Mouse (Mus musculus) adrenal gland, adult 2 months (tissue): ENCODE data around the gene Hsd17b1. TPM values are rescaled to one million over a fixed set of nuclear protein-coding genes. Genes with fewer than 3 reads are reported as not detected.
A peak's percentile ranks its signal among the peaks of the same experiment; 100 is the strongest.

ENCODE experiments used
- DNase-seq: peaks from one replicate; pipeline ENCODE4 v3.0.0; 2021
- microRNA-seq, 2 experiments: library from miRNA; unstranded; fragments of <30 nt; microRNA quantifications; one replicate each; pipeline ENCODE4 v1.2.0; 2021
- polyA plus RNA-seq: library from polyadenylated mRNA; depleted of rRNA; stranded (reverse); fragments of >200 nt; gene quantifications from 2 replicates; pipeline ENCODE4 v1.2.3, GENCODE M21; 2012; rRNA removed
- total RNA-seq, 2 experiments: library from RNA; stranded (reverse); gene quantifications; 2 replicates each; pipeline ENCODE4 v1.2.3; 2021

Hsd17b1 gene
- total and polyA plus RNA-seq, 3 experiments: 1.1 to 2.5 (median 2.1) TPM

- peak; percentile 65 for DNase-seq
Observed at GRCm38 (mm10) chr11:101128996-101129577, 50.9 kb downstream of the Hsd17b1 start.

Small RNA genes lying within 50 kb of the gene (microRNA-seq; reads per million reads assigned to microRNA genes)
- 0 reads per million in 2 experiments for gene Mir6928

Other genes starting within 250 kb of the Hsd17b1 start
- 10 to 100 TPM; 60.3 to 65.3 TPM for gene Stat5b, start 227.7 kb upstream of the Hsd17b1 start, total RNA-seq
- gene Stat5b, start 227.7 kb upstream of the Hsd17b1 start, polyA plus RNA-seq: 43.8 and 53.8 TPM in 2 replicates
- 10 to 100 TPM; 27.0 to 38.0 TPM for gene Stat5a, start 219.1 kb upstream of the Hsd17b1 start, total RNA-seq
- gene Stat5a, start 219.1 kb upstream of the Hsd17b1 start, polyA plus RNA-seq: 45.1 and 51.2 TPM in 2 replicates
- 10 to 100 TPM; 76.6 to 79.4 TPM for gene Stat3, start 138.9 kb upstream of the Hsd17b1 start, total RNA-seq
- 45.4 and 54.9 TPM in 2 replicates for gene Stat3, start 138.9 kb upstream of the Hsd17b1 start, polyA plus RNA-seq
- gene Cavin1, start 107.5 kb upstream of the Hsd17b1 start, total RNA-seq: 100 to 1,000 TPM; 236 to 425 TPM
- 193 and 219 TPM in 2 replicates for gene Cavin1, start 107.5 kb upstream of the Hsd17b1 start, polyA plus RNA-seq
- gene Atp6v0a1, start 69.0 kb upstream of the Hsd17b1 start, total RNA-seq: 100 to 1,000 TPM; 116 to 159 TPM
- gene Atp6v0a1, start 69.0 kb upstream of the Hsd17b1 start, polyA plus RNA-seq: 77.9 and 98.0 TPM in 2 replicates
- 10 to 100 TPM; 38.0 to 42.5 TPM for gene Naglu, start 8.4 kb upstream of the Hsd17b1 start, total RNA-seq
- 102 and 120 TPM in 2 replicates for gene Naglu, start 8.4 kb upstream of the Hsd17b1 start, polyA plus RNA-seq
- 10 to 100 TPM; 86.9 to 90.5 TPM for gene Coasy, start 4.2 kb downstream of the Hsd17b1 start, total RNA-seq
- gene Coasy, start 4.2 kb downstream of the Hsd17b1 start, polyA plus RNA-seq: 178 and 187 TPM in 2 replicates
- gene Mlx, start 8.9 kb downstream of the Hsd17b1 start, total RNA-seq: 10 to 100 TPM; 57.8 to 72.3 TPM
- gene Mlx, start 8.9 kb downstream of the Hsd17b1 start, polyA plus RNA-seq: 36.3 and 42.4 TPM in 2 replicates
- gene Psmc3ip, start 17.0 kb downstream of the Hsd17b1 start, total RNA-seq: 1 to 10 TPM; 3.6 to 5.9 TPM
- 0.38 and 0.71 TPM in 2 replicates for gene Psmc3ip, start 17.0 kb downstream of the Hsd17b1 start, polyA plus RNA-seq
- 10 to 100 TPM; 50.7 to 50.9 TPM for gene Retreg3, start 41.5 kb downstream of the Hsd17b1 start, total RNA-seq
- 41.7 and 46.9 TPM in 2 replicates for gene Retreg3, start 41.5 kb downstream of the Hsd17b1 start, polyA plus RNA-seq
- 10 to 100 TPM; 42.9 to 43.0 TPM for gene Tubg1, start 41.5 kb downstream of the Hsd17b1 start, total RNA-seq
- 15.2 and 42.7 TPM in 2 replicates for gene Tubg1, start 41.5 kb downstream of the Hsd17b1 start, polyA plus RNA-seq
- gene Tubg2, start 77.5 kb downstream of the Hsd17b1 start, total RNA-seq: 1 to 10 TPM; 6.2 to 7.5 TPM
- 5.5 and 6.0 TPM in 2 replicates for gene Tubg2, start 77.5 kb downstream of the Hsd17b1 start, polyA plus RNA-seq
- 1 to 10 TPM; 6.8 TPM for gene Cntnap1, start 92.1 kb downstream of the Hsd17b1 start, total RNA-seq
- 9.3 and 9.4 TPM in 2 replicates for gene Cntnap1, start 92.1 kb downstream of the Hsd17b1 start, polyA plus RNA-seq
- 10 to 100 TPM; 19.4 to 39.7 TPM for gene Plekhh3, start 92.9 kb downstream of the Hsd17b1 start, total RNA-seq
- gene Plekhh3, start 92.9 kb downstream of the Hsd17b1 start, polyA plus RNA-seq: 112 and 122 TPM in 2 replicates
- under 1 TPM; 0.26 to 0.83 TPM for gene Ccr10, start 97.0 kb downstream of the Hsd17b1 start, total RNA-seq
- gene Ccr10, start 97.0 kb downstream of the Hsd17b1 start, polyA plus RNA-seq: 0.84 and 1.6 TPM in 2 replicates
- gene Ezh1, start 148.1 kb downstream of the Hsd17b1 start, total RNA-seq: 10 to 100 TPM; 31.3 to 35.0 TPM
- 17.1 and 20.1 TPM in 2 replicates for gene Ezh1, start 148.1 kb downstream of the Hsd17b1 start, polyA plus RNA-seq
- 10 to 100 TPM; 46.5 to 46.9 TPM for gene Ramp2, start 167.6 kb downstream of the Hsd17b1 start, total RNA-seq
- 109 and 114 TPM in 2 replicates for gene Ramp2, start 167.6 kb downstream of the Hsd17b1 start, polyA plus RNA-seq
- 100 to 1,000 TPM; 102 to 116 TPM for gene Vps25, start 175.3 kb downstream of the Hsd17b1 start, total RNA-seq
- gene Vps25, start 175.3 kb downstream of the Hsd17b1 start, polyA plus RNA-seq: 186 and 204 TPM in 2 replicates
- gene Wnk4, start 182.2 kb downstream of the Hsd17b1 start, total RNA-seq: 1 to 10 TPM; 2.1 to 3.7 TPM
- 0.62 and 0.94 TPM in 2 replicates for gene Wnk4, start 182.2 kb downstream of the Hsd17b1 start, polyA plus RNA-seq
- under 1 TPM; 0.32 to 0.38 TPM for gene Cntd1, start 200.6 kb downstream of the Hsd17b1 start, total RNA-seq
- 0.06 and 0.11 TPM in 2 replicates for gene Cntd1, start 200.6 kb downstream of the Hsd17b1 start, polyA plus RNA-seq
- 10 to 100 TPM; 68.3 to 84.3 TPM for gene Coa3, start 200.7 kb downstream of the Hsd17b1 start, total RNA-seq
- gene Coa3, start 200.7 kb downstream of the Hsd17b1 start, polyA plus RNA-seq: 380 and 465 TPM in 2 replicates
- 100 to 1,000 TPM; 107 to 160 TPM for gene Becn1, start 223.9 kb downstream of the Hsd17b1 start, total RNA-seq
- 81.6 and 126 TPM in 2 replicates for gene Becn1, start 223.9 kb downstream of the Hsd17b1 start, polyA plus RNA-seq
- 100 to 1,000 TPM; 129 to 161 TPM for gene Psme3, start 237.8 kb downstream of the Hsd17b1 start, total RNA-seq
- 31.7 and 45.2 TPM in 2 replicates for gene Psme3, start 237.8 kb downstream of the Hsd17b1 start, polyA plus RNA-seq
- gene Aoc2, start 246.7 kb downstream of the Hsd17b1 start, total RNA-seq: 1 to 10 TPM; 4.9 to 5.5 TPM
- gene Aoc2, start 246.7 kb downstream of the Hsd17b1 start, polyA plus RNA-seq: 6.3 and 7.7 TPM in 2 replicates